Mouse (Mus musculus): Measurements from ENCODE around the gene Gbp3. TPM values are rescaled to one million over a fixed set of nuclear protein-coding genes. Genes with fewer than 3 reads are reported as not detected.
A peak's percentile ranks its signal among the peaks of the same experiment; 100 is the strongest.
"Not testable (repeated sequence)": the region's sequence is repeated elsewhere in the genome, so short reads cannot be mapped to it uniquely, and the experiment has no call there.

Gene Gbp3
- polyA plus RNA-seq, 1 experiment from 2014 or later, result 1.9 TPM

DNA sequence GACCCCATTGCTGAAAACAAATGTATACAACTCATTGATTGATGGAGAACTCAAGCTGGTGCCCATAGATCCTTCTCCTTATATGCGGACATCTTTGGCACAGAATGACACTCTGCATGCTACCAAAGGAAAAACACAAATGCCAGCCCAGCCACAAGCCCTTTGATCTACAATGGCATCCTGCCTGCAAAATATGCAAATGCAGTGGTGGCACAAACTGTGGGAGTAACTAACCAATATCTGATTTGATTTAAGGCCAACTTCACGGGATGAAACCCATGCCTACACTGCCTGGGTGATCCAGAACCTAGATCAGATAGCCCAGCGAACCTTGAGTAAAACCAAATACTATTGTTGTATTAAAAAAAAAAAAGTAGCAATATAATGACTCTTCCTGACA is 13.1 kb upstream of the Gbp3 start:
- no peaks in the 10 kb centered on the region for H3K9me3 ChIP-seq (replicated peaks; ENCODE audit: control insufficient read depth, low read length, poor library complexity, severe bottlenecking)
- no peaks in the 10 kb centered on the region for H3K36me3 ChIP-seq (ENCODE audit: control insufficient read depth, insufficient read depth, low read length)
- no peaks in the 10 kb centered on the region for H3K27me3 ChIP-seq (ENCODE audit: control insufficient read depth, insufficient read depth, low read depth, low read length)
- H3K9ac ChIP-seq (ENCODE audit: low read depth, low read length), result no peak overlapping the region
- no peaks in the 10 kb centered on the region for H3K4me1 ChIP-seq (ENCODE audit: control insufficient read depth, insufficient read depth, low read length)
- ATAC-seq, result no peak
- no peak overlapping the region for H3K4me2 ChIP-seq (ENCODE audit: low read length)
- 83% methylated on average over 3 of the region's 3 CpGs for WGBS
- no peak overlapping the region for H3K4me3 ChIP-seq (ENCODE audit: low read depth, low read length)
- H3K27ac ChIP-seq (ENCODE audit: low read length), result no peak overlapping the region

DNA sequence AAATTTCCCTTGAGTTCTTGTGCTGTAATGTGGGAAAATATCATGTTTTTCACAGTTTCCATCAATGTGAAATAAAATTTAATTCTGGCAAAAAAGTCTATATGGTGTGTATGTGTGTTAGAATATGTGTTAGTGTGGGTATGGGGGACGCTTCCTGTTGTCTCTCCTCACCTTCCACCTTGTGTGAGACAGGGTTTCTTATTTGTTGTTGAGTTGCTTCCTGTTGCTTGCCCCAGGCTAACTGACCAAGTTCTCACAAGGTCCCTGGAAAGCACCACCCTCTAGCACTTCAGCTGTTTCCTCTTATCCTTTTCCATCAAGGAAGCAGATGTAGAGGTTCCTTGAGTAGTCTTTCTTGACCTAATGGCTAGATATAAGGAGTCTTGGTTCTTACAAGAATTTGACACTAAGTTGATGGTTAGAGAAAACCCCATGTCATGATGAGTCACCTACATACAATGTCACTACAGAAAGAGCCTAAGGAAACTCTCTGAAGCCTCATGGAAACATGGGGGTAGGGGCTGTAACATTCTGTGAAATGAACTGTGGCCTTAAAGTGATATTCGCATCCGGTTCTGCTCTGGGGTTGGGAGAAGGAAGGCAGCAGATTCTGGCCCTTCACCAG is 9.7 kb upstream of the Gbp3 start:
- Histone ChIP-seq H3K27me3 (ENCODE audit: control insufficient read depth, insufficient read depth, low read depth, low read length) (no peaks in the 10 kb centered on the region), H3K4me1 (ENCODE audit: control insufficient read depth, insufficient read depth, low read length) (no peaks in the 10 kb centered on the region), H3K27ac (ENCODE audit: low read length) (no peak overlapping the region), H3K4me2 (ENCODE audit: low read length) (no peak overlapping the region), H3K4me3 (ENCODE audit: low read depth, low read length) (no peak overlapping the region), H3K9me3 (replicated peaks; ENCODE audit: control insufficient read depth, low read length, poor library complexity, severe bottlenecking) (no peaks in the 10 kb centered on the region), H3K36me3 (ENCODE audit: control insufficient read depth, insufficient read depth, low read length) (no peaks in the 10 kb centered on the region), H3K9ac (ENCODE audit: low read depth, low read length) (no peak overlapping the region)
- 88% methylated on average over 3 of the region's 3 CpGs for WGBS
- ATAC-seq, result no peak

DNA sequence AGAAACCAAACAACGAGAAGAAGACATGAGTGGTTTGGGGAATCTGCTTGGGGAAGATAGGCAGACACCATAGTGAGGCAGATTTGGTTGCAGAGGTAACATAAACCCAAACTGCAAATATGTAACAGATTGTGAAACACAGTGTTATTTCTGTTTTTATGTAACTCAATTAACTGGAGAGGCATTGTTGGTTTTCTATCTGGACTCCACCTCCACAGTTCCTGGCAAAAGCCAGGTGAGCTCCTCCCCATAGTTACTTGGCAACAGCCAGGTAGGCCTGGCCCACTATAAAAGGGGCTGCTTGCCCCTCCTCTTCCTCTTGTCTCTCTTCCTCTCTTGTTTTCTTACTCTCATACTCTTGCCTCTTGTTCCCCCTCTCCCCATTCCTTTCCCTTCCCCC is 5.2 kb upstream of the Gbp3 start:
- no peak overlapping the region for H3K27ac ChIP-seq (ENCODE audit: low read length)
- H3K4me3 ChIP-seq (ENCODE audit: low read depth, low read length), result no peak overlapping the region
- 88% methylated on average over 1 of the region's 1 CpGs for WGBS
- H3K9ac ChIP-seq (ENCODE audit: low read depth, low read length), result no peak overlapping the region
- no peaks in the 10 kb centered on the region for H3K4me1 ChIP-seq (ENCODE audit: control insufficient read depth, insufficient read depth, low read length)
- no peaks in the 10 kb centered on the region for H3K9me3 ChIP-seq (replicated peaks; ENCODE audit: control insufficient read depth, low read length, poor library complexity, severe bottlenecking)
- no peaks in the 10 kb centered on the region for H3K36me3 ChIP-seq (ENCODE audit: control insufficient read depth, insufficient read depth, low read length)
- ATAC-seq, result no peak
- H3K27me3 ChIP-seq (ENCODE audit: control insufficient read depth, insufficient read depth, low read depth, low read length), result no peaks in the 10 kb centered on the region
- H3K4me2 ChIP-seq (ENCODE audit: low read length), result no peak overlapping the region

DNA sequence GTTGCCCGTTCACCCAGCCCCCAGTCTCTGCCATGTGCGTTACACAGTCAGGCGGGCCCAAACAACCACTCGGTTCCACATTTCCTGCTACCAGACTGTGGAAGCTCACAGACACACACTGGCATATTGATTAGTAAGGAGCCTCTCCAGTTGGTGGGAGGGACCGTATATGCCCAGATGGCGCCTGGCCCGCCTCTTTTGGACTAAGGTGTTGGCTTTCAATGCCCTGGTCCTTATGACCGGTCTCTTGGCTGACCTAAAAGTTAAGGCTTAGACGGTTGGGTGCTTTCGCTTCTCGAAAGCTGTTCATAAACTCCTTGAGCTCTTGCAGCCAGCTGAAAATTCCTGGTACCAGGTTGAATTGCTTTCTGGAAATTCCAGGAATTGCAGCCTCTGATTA is 4.2 kb upstream of the Gbp3 start:
- 89% methylated on average over 11 of the region's 11 CpGs for WGBS

DNA sequence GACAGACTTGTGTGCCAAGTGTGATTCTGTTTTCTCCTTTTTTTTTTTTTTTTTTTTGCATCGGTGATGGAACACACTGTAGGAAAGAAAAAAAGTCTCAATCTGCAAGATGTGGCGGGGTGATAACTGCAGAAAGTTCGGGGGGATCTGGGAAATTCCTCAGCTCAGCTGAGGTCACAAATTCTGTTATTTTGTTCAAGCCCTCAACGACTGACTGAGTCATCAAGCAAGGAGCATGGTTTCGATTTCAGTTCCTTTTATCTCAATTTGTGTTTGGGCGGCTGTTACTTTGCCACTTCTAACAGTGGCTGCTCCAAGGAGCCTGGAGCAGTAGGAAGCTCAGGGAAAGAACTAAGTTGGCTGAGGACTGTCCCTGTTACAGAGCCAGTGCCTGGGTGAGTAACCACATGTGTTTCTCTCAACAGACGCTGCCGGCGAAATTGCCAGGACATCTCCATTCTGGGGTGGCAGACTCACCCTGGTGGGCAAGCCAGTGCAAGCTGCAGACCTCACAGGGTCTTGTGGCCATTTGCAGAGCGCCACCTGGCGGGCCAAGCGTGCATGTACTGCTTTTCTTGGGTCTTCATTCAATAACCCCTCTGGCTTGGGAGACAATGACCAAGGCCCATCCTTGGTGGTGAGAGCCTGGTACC is 596 bp downstream of the Gbp3 start:
- no peaks in the 10 kb centered on the region for H3K9me3 ChIP-seq (replicated peaks; ENCODE audit: control insufficient read depth, low read length, poor library complexity, severe bottlenecking)
- peak overlapping the region; percentile 29; the same call in 1 of the 2 replicates for H3K4me2 ChIP-seq (ENCODE audit: low read length)
- WGBS, result 19% methylated on average over 12 of the region's 12 CpGs
- H3K4me1 ChIP-seq (ENCODE audit: control insufficient read depth, insufficient read depth, low read length), result no peaks in the 10 kb centered on the region
- H3K27ac ChIP-seq (ENCODE audit: low read length), result no peak overlapping the region
- peak; percentile 79 for ATAC-seq
- H3K27me3 ChIP-seq (ENCODE audit: control insufficient read depth, insufficient read depth, low read depth, low read length), result no peaks in the 10 kb centered on the region
- peak overlapping the region; percentile 11; the same call in 1 of the 2 replicates for H3K4me3 ChIP-seq (ENCODE audit: low read depth, low read length)
- no peaks in the 10 kb centered on the region for H3K36me3 ChIP-seq (ENCODE audit: control insufficient read depth, insufficient read depth, low read length)
- no peak overlapping the region for H3K9ac ChIP-seq (ENCODE audit: low read depth, low read length)

More for the DNA sequence above, 4.2 kb upstream of the Gbp3 start:
- H3K9ac ChIP-seq (ENCODE audit: low read depth, low read length), result no peak overlapping the region
- no peaks in the 10 kb centered on the region for H3K27me3 ChIP-seq (ENCODE audit: control insufficient read depth, insufficient read depth, low read depth, low read length)
- H3K9me3 ChIP-seq (replicated peaks; ENCODE audit: control insufficient read depth, low read length, poor library complexity, severe bottlenecking), result no peaks in the 10 kb centered on the region
- no peak overlapping the region for H3K27ac ChIP-seq (ENCODE audit: low read length)
- H3K36me3 ChIP-seq (ENCODE audit: control insufficient read depth, insufficient read depth, low read length), result no peaks in the 10 kb centered on the region
- no peak for ATAC-seq
- H3K4me2 ChIP-seq (ENCODE audit: low read length), result no peak overlapping the region
- no peak overlapping the region for H3K4me3 ChIP-seq (ENCODE audit: low read depth, low read length)
- no peaks in the 10 kb centered on the region for H3K4me1 ChIP-seq (ENCODE audit: control insufficient read depth, insufficient read depth, low read length)

DNA sequence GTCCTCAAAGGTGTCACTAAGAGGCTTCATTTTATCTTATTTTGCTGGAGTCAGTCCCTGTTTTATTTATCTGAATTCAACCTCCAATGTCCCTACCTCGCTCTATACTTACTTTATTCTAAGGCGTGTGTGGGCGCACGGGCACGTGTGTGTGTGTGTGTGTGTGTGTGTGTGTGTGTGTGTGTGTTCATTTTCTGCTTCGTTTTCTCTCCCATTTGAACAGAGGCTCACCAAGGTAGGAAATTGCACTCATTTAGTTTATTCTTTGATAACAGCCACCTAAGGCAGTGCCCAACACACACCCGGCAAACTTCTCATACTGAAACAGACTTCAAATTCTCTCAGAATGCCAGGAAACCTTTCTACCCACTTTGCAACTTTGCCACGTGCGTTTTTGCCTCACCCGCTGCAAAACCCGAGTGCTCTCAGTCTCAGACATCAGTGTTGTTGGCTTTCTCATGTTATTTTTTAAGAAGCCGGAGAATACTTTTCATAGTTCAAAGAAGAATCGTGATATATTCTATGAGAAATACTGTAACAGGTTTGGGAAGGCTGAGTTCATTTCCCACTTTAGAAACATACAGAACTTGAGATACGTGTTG is 1.3 kb downstream of the Gbp3 start:
- no peaks in the 10 kb centered on the region for H3K27me3 ChIP-seq (ENCODE audit: control insufficient read depth, insufficient read depth, low read depth, low read length)
- no peak overlapping the region for H3K4me2 ChIP-seq (ENCODE audit: low read length)
- no peak overlapping the region for H3K4me3 ChIP-seq (ENCODE audit: low read depth, low read length)
- no peak overlapping the region for H3K9ac ChIP-seq (ENCODE audit: low read depth, low read length)
- H3K4me1 ChIP-seq (ENCODE audit: control insufficient read depth, insufficient read depth, low read length), result no peaks in the 10 kb centered on the region
- no peaks in the 10 kb centered on the region for H3K36me3 ChIP-seq (ENCODE audit: control insufficient read depth, insufficient read depth, low read length)
- H3K27ac ChIP-seq (ENCODE audit: low read length), result no peak overlapping the region
- H3K9me3 ChIP-seq (replicated peaks; ENCODE audit: control insufficient read depth, low read length, poor library complexity, severe bottlenecking), result no peaks in the 10 kb centered on the region
- 91% methylated on average over 14 of the region's 14 CpGs for WGBS
- ATAC-seq, result no peak

DNA sequence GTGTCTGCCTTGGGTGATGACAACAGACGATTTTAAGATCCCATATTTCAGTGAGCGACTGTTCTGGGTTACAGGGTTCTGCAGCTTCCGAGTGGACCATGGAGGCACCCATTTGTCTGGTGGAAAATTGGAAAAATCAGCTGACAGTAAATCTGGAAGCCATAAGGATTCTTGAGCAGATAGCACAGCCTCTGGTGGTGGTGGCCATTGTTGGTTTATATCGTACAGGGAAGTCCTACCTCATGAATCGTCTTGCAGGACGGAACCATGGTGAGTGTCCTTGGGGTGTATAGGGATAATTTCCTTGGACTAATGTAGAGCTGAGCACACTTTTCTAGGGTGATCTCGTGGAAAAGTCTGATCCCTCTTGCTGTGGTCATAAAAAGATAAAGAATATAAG is 1.8 kb downstream of the Gbp3 start:
- Histone ChIP-seq H3K27me3 (ENCODE audit: control insufficient read depth, insufficient read depth, low read depth, low read length) (no peaks in the 10 kb centered on the region), H3K4me3 (ENCODE audit: low read depth, low read length) (no peak overlapping the region), H3K9me3 (replicated peaks; ENCODE audit: control insufficient read depth, low read length, poor library complexity, severe bottlenecking) (no peaks in the 10 kb centered on the region), H3K4me2 (ENCODE audit: low read length) (no peak overlapping the region), H3K4me1 (ENCODE audit: control insufficient read depth, insufficient read depth, low read length) (no peaks in the 10 kb centered on the region), H3K36me3 (ENCODE audit: control insufficient read depth, insufficient read depth, low read length) (no peaks in the 10 kb centered on the region), H3K9ac (ENCODE audit: low read depth, low read length) (no peak overlapping the region), H3K27ac (ENCODE audit: low read length) (no peak overlapping the region)
- ATAC-seq, result no peak
- 87% methylated on average over 7 of the region's 7 CpGs for WGBS

DNA sequence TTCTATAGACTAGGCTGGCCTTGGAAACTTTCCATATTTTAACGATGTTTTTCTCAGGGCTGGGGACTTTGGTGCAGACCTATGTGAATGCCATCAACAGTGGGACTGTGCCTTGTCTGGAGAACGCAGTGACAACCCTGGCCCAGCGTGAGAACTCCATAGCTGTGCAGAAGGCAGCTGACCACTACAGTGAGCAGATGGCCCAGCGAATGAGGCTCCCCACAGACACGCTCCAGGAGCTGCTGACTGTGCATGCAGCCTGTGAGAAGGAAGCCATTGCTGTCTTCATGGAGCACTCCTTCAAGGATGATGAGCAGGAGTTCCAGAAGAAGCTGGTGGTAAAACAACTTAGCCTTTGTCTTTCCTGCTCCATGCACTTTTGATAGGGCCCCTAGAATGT is 7.7 kb downstream of the Gbp3 start:
- not testable (repeated sequence) for ATAC-seq; H3K27ac ChIP-seq (ENCODE audit: low read length); H3K9me3 ChIP-seq (replicated peaks; ENCODE audit: control insufficient read depth, low read length, poor library complexity, severe bottlenecking); H3K9ac ChIP-seq (ENCODE audit: low read depth, low read length); H3K4me1 ChIP-seq (ENCODE audit: control insufficient read depth, insufficient read depth, low read length); H3K36me3 ChIP-seq (ENCODE audit: control insufficient read depth, insufficient read depth, low read length); H3K4me3 ChIP-seq (ENCODE audit: low read depth, low read length); H3K27me3 ChIP-seq (ENCODE audit: control insufficient read depth, insufficient read depth, low read depth, low read length); H3K4me2 ChIP-seq (ENCODE audit: low read length)
- 72% methylated on average over 5 of the region's 5 CpGs for WGBS

DNA sequence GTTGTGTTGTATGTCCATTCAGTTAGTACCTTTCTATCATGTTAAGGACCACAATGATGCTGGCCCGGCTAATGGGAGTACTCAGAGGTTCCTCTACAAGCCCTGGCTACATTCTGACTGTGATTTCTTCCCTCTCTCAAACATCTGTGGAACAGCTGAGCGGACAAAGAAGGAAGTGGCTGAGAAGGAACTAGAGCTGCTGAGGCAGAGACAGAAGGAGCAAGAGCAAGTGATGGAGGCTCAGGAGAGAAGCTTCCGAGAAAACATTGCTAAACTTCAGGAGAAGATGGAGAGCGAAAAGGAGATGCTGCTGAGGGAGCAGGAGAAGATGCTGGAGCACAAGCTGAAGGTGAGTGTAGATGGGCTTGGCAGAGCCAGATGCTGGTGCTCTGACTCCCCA is 10.9 kb downstream of the Gbp3 start:
- Histone ChIP-seq H3K36me3 (ENCODE audit: control insufficient read depth, insufficient read depth, low read length) (no peaks in the 10 kb centered on the region), H3K27me3 (ENCODE audit: control insufficient read depth, insufficient read depth, low read depth, low read length) (no peaks in the 10 kb centered on the region), H3K4me2 (ENCODE audit: low read length) (no peak overlapping the region), H3K9me3 (replicated peaks; ENCODE audit: control insufficient read depth, low read length, poor library complexity, severe bottlenecking) (no peaks in the 10 kb centered on the region), H3K27ac (ENCODE audit: low read length) (no peak overlapping the region), H3K4me1 (ENCODE audit: control insufficient read depth, insufficient read depth, low read length) (no peaks in the 10 kb centered on the region), H3K4me3 (ENCODE audit: low read depth, low read length) (no peak overlapping the region), H3K9ac (ENCODE audit: low read depth, low read length) (no peak overlapping the region)
- WGBS, result 97% methylated on average over 4 of the region's 4 CpGs
- no peak for ATAC-seq
